Mouse (Mus musculus) cortical plate, adult 2 months (tissue): ENCODE measurements around the gene Baz1b. TPM values are rescaled to one million over a fixed set of nuclear protein-coding genes. Genes with fewer than 3 reads are reported as not detected.

Experiments
- H3K27ac ChIP-seq: fragments of 200-500 bp; 2 replicates; pipeline ENCODE4 v1.5.1; 2012; ENCODE audit warnings: low read length, control low read depth, inconsistent platforms; ENCODE audit not compliant: insufficient read depth
- H3K4me1 ChIP-seq: fragments of 200-500 bp; 2 replicates; pipeline ENCODE4 v1.6.1; 2011; ENCODE audit warnings: low read length; ENCODE audit not compliant: control insufficient read depth, insufficient read depth
- H3K4me3 ChIP-seq: fragments of 200-500 bp; 2 replicates; pipeline ENCODE4 v1.5.1; 2011; ENCODE audit warnings: mild to moderate bottlenecking, low read length, control low read depth; ENCODE audit not compliant: insufficient read depth
- CTCF ChIP-seq: fragments of 200-500 bp; IDR thresholded peaks from 2 replicates; pipeline ENCODE4 v1.5.1; 2011; ENCODE audit warnings: mild to moderate bottlenecking, control low read depth, low read length; ENCODE audit not compliant: insufficient read depth; ENCODE audit errors: extremely low read depth
- POLR2A ChIP-seq: fragments of 200-500 bp; IDR thresholded peaks from 2 replicates; pipeline ENCODE4 v1.6.1; 2011; ENCODE audit warnings: mild to moderate bottlenecking, low read length, control low read depth; ENCODE audit not compliant: insufficient read depth; ENCODE audit errors: extremely low read depth
- polyA plus RNA-seq: library from polyadenylated mRNA; depleted of rRNA; stranded (reverse); fragments of >200 nt; gene quantifications from 2 replicates; pipeline ENCODE4 v1.2.3, GENCODE M21; 2012

Gene Baz1b
- polyA plus RNA-seq, 1 experiment: 58.4 TPM

DNA sequence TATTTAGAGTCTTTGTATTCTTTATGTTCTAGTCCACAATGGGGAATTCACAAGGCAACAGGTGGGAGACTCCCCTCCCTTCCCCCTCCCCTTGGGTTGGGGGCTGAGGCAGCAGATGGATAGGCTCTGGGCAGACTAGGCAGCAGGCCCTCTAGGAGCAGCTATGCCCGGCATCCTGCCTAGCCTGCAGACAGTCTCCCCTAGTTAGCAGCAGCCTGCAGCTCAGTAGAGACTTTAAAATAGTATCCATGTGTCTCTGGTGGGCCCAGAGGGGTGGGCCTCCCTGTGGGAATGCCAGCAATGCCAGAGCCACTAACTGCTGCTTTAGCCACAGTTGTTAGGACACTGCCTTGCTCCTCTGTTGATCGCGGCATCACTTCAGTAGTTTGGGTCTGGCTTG is 55.5 kb downstream of the Baz1b start:
- no peaks in the 10 kb centered on the region for H3K4me1 ChIP-seq
- H3K4me3 ChIP-seq: no peak overlapping the region
- TF ChIP-seq CTCF: no peak
- no peak for TF ChIP-seq POLR2A
- H3K27ac ChIP-seq: no peak overlapping the region

DNA sequence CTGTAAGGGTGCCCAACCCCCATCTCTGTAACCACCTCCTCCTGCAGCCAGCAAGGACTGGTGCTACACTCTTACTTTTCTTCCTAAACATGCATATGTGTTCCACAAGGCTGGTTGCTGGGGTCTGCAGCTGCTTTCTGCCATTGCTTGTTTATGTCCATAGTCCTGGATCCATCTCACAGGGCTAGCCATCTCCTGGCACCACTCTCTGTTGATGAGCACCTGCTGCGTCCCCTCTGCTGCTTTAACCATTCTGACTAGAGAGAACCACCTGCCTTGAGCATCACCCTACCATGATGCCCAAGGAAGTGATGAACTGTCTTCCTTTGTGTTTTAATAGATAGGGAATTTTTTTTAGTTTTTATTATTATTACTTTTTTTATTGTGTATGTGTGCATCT is 56.1 kb downstream of the Baz1b start:
- Histone ChIP-seq H3K4me1 (no peaks in the 10 kb centered on the region), H3K27ac (no peak overlapping the region), H3K4me3 (no peak overlapping the region)
- TF ChIP-seq CTCF (no peak), POLR2A (no peak)

- H3K27ac ChIP-seq: no peak overlapping the region
- H3K4me1 ChIP-seq: no peaks in the 10 kb centered on the region
- no peak for TF ChIP-seq POLR2A
- no peak for TF ChIP-seq CTCF
- H3K4me3 ChIP-seq: no peak overlapping the region
Observed at GRCm38 (mm10) chr5:135246531-135246930, 59.5 kb downstream of the Baz1b start.

GRCm38 (mm10) chr5:135247337-135247736 is 60.3 kb downstream of the Baz1b start:
- Histone ChIP-seq H3K4me1 (no peaks in the 10 kb centered on the region), H3K4me3 (no peak overlapping the region), H3K27ac (no peak overlapping the region)
- TF ChIP-seq CTCF (no peak), POLR2A (no peak)

- H3K27ac ChIP-seq: no peak overlapping the region
- no peaks in the 10 kb centered on the region for H3K4me1 ChIP-seq
- no peak overlapping the region for H3K4me3 ChIP-seq
- TF ChIP-seq POLR2A (no peak), CTCF (no peak)
Observed at GRCm38 (mm10) chr5:135248956-135249676, 62.1 kb downstream of the Baz1b start.

DNA sequence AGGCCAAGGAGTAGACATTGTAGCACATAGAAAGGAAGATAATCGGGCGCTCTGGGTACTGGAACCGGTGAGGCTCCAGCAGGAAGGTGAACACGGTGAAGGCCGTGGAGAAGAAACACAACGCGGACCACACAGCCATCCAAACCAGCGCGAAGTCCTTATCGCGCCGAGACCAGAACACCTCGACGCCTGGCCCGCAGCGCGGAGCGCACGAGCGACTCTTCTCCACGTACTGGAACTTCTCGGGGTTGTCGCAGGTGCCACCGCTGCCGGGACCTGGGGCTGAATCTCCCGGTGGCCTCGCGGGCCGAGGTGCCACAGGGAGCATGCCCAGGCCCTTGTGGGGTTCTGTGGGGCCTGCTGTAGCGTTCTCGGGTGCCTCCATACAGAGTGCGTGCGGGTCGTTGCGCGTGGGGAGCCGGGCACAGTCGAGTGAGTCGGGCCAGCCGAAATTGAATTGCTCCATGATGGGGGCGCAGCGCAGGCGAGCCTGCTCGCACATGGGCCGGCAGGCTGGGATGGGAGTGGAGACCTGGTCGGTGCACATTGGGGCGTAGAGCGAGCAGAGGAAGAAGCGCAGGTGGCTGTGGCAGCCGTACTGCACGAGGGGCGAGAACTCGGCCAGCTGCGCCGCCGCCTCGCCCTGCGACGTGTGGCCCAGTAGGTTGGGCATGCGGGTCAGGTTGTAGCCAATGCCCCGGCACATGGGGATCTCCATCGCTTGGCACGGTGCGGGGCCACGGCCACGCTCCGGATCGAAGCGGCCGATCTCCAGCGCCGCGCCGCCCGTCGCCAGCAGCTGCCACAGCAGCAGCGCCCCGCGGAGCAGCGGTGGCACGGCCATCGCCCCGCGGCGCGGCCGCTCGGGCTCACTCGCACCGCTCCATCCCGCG is 63.4 kb downstream of the Baz1b start:
- TF ChIP-seq CTCF (no peak), POLR2A (no peak)
- H3K4me1 ChIP-seq: no peaks in the 10 kb centered on the region
- peak overlapping the region; percentile 0 for H3K4me3 ChIP-seq
- H3K27ac ChIP-seq: no peak overlapping the region

DNA sequence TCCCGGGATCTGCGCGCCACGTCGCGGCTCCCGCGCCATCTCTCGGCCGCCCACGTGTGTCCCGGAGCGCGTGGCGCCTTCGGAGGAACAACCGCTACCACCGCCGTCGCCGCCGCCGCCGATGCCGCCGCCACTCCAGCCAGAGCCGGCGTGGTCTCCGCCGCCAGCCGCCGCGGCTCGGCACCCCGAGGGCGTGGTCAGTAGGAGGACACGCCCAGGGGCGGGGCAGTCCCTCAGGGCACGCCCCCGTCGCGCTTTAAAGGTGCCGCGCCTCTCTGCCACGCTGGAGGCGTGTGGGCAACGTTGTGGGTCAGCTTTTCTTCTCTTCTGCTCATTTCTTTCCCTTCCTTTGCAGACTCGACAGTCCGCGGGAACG is 64.0 kb downstream of the Baz1b start, which contains the start of gene Fzd9:
Gene Fzd9, minus strand, starts transcription at position 152 of the 376 bp plus-strand sequence.
- Histone ChIP-seq H3K4me3 (peak within 1 kb of the TSS; percentile 0), H3K27ac (no peak within 1 kb of the TSS), H3K4me1 (no peaks in the 10 kb centered on the region)
- TF ChIP-seq POLR2A (peak; percentile 35; the same call in 1 of the 2 replicates), CTCF (no peak)

GRCm38 (mm10) chr5:135253741-135254401 is 66.8 kb downstream of the Baz1b start:
- TF ChIP-seq POLR2A (no peak), CTCF (no peak)
- no peak overlapping the region for H3K4me3 ChIP-seq
- no peak overlapping the region for H3K27ac ChIP-seq
- H3K4me1 ChIP-seq: no peaks in the 10 kb centered on the region

DNA sequence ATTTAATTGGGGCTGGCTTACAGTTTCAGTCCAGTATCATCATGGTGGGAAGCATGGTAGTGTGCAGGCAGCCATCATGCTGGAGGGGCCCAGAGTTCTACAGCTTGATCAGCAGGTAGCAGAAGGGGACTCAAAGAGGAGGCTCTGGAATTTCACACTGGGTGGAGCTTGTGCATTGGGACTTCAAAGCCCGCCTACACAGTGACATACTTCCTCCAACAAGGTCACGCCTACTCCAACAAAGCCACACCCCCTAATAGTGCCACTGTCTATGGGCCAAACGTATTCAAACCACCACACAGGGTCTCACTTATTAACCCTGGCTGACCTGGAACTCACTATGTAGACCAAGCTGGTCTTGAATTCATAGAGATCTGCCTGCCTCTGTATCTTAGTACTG is 69.1 kb downstream of the Baz1b start:
- Histone ChIP-seq H3K4me1 (no peaks in the 10 kb centered on the region), H3K27ac (no peak overlapping the region), H3K4me3 (no peak overlapping the region)
- no peak for TF ChIP-seq CTCF
- TF ChIP-seq POLR2A: no peak

GRCm38 (mm10) chr5:135257559-135257958 is 70.5 kb downstream of the Baz1b start:
- TF ChIP-seq POLR2A (no peak), CTCF (no peak)
- no peaks in the 10 kb centered on the region for H3K4me1 ChIP-seq
- no peak overlapping the region for H3K4me3 ChIP-seq
- no peak overlapping the region for H3K27ac ChIP-seq
